Mouse (Mus musculus): ENCODE measurements around the gene Ism1.

Ism1 gene

DNA sequence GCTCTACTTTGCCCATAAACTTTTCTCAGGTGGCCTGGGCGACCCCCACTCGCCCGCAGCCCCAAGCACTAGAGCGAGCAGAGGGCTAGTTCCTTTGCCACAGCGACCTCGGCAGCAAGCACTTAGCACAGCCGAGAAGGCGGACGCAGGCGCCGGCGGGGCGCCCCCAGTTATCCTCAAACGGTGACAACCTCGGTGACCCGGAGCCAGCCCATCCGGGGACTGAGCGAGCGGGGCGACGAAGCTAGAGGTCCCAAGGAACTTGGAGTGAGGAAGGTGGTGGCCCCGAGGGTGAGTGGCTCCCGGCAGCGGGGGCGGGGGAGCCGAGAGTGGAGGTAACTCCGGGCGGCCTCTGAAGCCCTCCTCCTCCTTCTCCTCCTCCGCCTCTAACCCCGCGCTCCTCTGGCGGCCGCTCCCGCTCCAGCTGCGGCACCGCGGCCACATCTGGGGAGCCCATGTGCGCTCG is at the start of gene Ism1:
Ism1 (plus strand) TSS at position 370 of the 466 bp plus-strand sequence.
- DNase-seq (ENCODE audit: low spot score), result peak; percentile 61

DNA sequence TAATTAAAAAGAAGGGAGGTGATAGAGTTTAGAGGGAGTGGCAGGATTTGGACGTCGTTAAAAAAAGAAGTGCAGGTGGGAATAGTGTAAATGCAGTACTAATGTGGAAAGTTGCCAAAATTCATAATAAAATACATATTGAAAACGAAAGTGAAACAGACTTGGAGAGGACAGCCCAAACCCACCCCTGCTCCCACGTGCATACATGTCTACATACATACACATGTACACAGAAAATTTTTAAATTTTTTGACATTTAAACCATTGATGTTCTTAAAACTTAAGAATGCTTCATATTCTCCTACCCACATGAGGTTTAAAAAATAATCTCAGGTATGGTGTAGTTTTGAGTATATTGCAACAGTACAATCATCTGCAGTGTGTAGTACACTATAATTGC is 49.2 kb upstream of the Ism1 start:
- DNase-seq (ENCODE audit: low spot score), result no peak

DNA sequence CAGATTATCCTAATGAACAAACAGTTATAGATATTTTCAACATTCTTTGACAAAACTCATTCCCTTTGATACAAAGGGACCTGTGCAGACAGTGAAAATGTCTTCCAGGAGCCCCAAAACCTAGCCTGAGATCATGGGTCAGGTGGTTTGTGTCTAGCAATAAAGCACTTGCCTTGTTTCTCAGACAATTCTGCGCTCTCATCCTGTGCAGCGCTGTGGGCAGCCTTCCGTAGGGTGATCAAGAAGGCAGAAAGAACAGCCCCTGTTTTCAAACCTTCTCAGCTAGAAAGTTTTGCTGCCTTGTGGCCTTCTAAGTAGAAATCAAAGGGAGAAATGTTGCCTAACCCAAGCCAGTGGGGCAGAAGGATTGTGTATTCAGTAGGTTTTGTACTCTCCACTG is 48.3 kb upstream of the Ism1 start:
- no peak for DNase-seq (ENCODE audit: low spot score)

DNA sequence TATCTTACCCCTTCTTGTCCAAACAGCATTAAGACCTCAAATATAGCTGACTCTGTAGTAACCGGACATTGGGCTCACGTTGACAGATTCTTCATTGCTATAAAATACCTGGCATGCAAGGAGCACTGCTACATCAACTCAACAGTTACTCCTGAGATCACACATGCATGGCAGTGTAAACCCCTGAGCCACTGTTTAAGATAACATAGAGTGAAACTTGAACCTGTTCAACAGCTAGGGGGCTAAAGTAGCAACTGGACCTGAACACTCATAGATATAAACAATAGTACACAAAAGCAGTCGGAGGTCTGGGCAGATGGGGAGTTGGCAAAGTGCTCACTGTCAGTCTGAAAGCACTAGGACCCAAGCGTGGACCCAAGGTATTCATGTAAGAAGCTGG is 43.5 kb upstream of the Ism1 start:
- DNase-seq (ENCODE audit: low spot score), result no peak

DNA sequence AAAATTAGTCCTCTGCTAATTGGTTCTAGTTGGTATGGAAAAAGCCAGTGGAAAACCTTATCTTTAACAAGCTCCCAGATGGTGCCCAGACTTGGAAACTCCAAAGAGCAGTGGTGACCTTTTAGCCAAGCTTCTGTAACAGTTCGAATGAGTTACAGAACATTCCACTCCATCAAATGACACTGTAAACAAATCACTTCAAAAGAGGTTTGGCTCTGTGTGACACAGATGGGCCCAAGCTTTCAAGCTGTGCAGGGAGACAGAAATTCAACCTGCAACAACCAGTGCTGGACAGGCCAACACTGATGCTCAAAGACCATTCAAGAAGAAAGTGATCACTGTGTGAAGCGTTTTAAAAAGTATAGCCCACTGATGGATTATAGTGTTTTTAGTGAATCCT is 40.1 kb upstream of the Ism1 start:
- peak; percentile 62 for DNase-seq (ENCODE audit: low spot score)

DNA sequence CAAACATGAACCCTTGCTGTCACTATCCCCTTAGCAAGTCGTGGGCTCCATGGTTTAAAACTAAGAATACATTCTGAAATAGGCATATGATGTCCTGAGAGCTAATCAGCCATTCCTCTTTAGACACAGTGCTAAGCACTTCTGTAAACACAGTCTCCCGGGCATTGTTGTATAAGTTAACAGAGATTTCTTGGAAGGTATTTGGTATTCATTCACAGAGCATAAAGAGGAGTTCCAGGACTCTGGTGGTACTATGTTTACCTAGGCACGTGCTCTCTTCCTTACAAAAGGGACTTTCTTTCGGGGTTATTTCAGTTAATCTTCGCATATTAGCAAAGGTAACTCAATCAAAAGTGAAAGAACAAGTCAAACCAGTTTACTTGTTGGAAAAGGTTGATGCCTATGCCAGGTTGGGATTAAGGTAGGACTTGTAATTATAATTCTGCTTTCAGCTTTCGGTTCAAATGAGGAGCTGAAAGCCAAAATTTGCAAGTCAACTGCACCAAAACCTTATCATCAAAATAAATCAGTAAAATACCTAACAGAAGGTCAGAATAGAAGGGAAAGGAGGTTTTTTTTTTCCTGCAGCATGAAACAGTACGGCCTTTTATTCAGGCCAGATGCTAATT is 36.1 kb upstream of the Ism1 start:
- DNase-seq (ENCODE audit: low spot score), result no peak

DNA sequence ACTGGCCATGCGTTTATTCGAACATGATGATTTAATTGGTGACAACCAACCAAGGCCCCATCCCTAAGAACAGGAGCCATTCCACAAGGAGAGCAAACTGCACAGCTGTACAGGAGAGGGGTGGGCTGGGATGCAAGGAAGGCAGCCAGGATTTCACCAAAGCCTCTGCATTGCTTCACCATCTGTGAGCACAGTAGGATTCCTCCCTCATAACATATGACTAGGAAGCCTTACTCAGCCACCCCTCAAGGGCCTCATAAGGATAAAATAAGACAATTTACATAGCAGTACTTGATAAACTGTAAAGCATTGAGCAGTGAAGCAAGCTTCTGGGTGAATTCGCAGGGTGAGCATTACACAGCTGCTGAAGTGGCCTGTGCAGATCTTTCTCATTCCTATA is 28.5 kb upstream of the Ism1 start:
- DNase-seq (ENCODE audit: low spot score), result no peak

DNA sequence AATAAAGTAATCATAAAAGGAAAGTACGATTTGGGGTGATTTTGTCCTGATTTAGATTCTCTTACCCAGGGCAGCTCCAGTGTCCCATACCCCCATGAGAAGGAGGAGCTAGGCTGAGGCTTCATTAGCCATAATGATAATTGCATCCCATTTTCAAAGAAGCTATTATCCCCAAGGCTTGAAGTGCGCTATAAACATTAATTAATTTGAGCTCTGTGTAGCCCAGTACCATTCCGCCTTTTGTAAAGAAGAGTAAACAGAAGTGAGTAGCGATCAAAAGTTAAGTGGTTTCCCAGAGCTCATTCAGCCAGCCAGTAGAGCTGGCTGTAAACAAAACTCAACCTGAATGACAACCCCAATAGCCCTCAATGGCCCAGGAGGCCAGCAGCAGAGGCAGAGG is 21.2 kb upstream of the Ism1 start:
- DNase-seq (ENCODE audit: low spot score), result no peak

DNA sequence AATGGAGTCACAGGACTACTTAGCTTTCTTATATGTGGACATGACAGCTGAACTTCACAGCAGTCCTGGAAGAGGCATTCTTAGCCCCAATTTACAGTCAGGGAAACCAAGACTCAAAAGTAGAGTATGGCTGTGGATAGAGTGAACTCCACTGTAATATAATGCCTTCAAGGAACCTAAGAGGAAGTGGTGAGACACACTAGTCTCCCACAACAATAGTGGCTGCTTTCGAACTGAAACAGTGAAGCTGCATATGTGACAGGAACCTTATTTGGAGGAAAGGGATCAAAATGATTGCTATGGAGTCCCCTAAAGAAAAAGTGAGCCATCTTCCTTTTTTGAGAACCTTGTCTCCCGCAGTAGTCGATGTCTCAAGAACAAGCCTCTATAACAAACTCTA is 6.1 kb upstream of the Ism1 start:
- DNase-seq (ENCODE audit: low spot score), result no peak

DNA sequence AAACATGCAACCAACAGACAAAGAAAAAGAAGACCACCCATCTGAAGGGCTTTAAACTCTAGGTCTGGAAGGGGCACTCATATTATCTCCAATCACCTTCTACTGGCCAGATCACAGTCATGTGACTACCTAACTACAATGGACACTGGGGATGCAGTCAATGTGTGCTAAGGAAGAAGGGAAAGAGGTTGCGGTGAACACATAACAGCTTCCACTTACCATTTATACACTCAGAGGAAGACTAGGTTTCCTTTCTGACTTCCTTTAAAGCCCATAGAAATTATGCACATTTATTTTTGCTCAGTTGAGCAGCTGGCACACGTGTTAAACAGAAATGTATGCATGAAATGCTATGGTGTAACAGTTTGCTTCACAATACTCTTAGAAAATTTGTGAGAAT is 5.6 kb upstream of the Ism1 start:
- no peak for DNase-seq (ENCODE audit: low spot score)

DNA sequence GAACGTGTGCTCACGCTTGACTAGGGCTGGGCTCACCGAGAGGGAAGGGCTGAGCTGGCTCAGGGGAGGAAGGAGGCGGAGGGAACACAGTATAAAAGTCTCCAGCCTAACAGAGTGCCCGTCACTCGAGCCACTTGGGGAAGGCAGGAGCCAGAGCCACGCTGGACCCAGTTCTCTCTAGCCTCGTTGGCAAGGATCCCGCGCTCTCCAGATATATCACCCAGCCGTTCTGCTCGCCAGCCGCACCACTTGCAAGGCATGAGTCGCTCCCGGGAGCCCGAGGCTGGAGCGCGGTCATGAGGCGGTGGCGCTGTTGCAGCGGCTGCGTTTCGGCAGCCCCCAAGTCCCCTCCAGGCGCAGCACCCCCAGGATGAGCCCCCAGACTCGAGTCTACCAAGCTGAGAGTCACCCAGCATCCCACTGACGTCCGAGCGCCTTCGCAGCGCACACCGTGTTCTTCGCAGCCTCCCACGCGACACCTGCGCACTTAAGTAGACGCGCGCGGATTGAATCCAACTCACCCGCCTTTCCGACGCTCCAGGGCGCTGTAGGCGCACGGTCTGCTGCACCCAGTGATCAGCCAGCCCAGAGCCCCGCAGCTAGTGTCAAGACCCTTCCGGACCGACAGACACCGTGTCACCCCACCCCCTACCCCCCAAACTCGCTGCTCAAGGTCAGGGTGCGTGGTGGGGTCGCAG is 764 bp upstream of the Ism1 start:
- peak; percentile 83 for DNase-seq (ENCODE audit: low spot score)

DNA sequence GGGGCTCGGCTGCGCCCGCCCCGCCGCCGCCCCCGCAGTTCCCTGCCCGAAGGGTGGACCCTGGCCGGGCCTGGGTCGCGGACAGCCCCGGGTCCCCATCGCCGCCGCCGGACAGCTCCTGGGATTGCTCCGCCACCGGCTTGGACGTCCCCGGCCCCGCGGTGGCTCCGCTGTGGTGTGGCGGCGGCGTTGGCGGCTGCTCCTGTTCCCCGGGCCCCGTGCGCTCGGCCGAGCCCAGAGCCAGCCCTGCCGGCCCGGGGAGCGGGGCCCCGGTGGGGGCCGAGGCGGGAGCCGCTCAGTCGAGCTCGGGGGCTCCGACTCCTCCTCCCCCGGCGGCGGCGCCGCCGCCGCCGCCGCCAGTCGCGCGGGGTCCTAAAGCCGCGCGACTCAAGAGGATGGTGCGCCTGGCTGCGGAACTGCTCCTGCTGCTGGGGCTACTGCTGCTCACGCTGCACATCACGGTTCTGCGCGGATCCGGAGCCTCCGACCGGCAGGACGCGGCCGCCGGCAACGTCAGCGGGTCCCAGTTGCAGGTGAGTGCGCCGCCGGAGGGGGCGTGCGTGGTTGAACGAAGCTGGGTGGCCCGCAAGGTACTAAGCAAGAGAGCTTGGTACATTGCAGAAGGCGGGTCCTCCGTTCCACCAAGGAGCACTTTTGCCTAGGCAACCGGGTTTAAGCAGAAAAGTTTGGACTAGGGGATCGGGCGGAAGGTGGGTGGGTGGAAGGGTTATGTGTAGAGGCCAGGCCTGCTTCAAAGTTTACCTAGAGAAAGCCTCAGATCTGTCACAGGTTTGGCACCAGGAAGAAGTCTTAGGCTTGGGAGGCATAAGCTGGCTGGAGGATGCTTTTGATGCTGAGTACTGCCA is 530 bp downstream of the Ism1 start:
- DNase-seq (ENCODE audit: low spot score), result peak; percentile 83

DNA sequence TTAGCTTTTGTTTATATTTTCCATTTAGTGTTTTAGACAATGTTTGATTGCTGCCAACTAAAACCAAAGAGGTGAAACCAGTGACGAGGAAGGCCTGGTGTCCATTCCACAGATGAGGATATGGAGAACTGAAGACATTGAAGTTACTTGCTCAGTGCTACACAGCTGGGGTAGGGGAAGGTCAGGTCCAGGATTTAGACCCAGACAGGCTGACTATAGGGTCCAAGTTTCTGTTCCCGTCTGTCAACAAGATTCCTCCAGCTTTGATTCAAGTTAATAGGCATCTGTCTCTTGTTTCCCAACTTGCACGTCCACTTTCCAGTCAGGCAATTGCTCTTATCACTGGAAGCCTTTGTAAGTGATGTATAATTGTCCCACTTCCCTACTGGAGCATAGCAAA is 4.6 kb downstream of the Ism1 start:
- DNase-seq (ENCODE audit: low spot score), result no peak

DNA sequence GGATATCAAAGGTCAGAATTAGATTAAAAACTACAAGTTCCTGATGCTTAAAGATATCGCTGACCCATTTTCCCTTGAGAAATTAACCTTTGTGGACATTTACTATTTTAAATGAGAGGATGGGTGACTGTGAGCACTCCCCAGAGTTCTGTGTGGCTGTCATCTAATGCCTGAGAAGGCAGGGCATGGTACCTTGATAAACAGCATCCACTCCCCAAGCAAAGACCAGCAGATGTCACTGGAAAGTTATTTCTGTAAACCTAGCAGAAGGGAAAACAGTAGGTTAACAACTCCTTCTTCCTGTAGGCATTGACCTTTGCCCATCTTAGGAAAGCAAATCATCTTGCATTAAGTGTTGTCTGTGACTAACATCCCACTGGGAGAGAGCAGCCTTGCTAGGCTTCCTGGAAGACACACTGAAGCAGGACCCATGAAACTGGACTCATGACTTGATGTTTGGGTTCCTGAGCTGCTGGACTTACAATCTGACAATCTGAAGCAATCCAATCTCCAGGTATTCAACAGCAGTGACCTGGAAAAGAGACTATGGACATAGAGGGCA is 11.5 kb downstream of the Ism1 start:
- DNase-seq (ENCODE audit: low spot score), result no peak

DNA sequence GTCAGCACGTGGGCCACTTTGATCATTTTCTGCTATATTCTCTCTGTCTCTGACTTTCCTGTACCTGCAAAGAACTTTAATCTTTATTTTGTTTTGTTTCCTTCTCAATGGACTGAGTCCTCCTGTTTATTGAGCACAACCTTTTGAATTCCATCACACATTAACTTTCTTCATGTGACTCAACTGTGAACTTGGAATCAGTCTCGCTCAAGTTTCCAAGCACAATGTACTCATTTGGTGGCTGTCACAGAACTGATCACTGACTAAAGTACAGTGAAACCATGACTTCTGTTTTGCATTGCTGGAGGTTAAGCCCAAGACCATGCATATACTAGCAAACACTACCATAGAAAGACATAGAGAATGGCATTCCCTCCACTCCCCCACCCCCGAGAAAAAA is 15.5 kb downstream of the Ism1 start:
- DNase-seq (ENCODE audit: low spot score), result no peak

DNA sequence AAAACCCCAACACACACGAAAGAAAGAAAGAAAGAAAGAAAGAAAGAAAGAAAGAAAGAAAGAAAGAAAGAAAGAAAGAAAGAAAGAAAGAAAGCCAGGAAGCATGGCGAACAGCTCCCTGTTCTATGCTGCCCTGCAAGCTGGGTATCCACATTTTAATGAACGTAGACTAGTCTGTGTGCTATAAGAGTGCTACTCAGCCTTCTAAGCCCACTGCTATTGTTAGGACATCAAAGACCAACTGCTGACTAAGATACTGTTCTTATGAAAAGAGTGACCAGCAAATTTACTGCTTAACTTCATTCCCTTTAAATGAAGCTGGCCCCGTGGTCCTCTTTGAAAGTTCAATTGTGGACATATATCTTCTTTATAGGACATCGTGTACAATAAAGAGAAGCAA is 16.7 kb downstream of the Ism1 start:
- no peak for DNase-seq (ENCODE audit: low spot score)

DNA sequence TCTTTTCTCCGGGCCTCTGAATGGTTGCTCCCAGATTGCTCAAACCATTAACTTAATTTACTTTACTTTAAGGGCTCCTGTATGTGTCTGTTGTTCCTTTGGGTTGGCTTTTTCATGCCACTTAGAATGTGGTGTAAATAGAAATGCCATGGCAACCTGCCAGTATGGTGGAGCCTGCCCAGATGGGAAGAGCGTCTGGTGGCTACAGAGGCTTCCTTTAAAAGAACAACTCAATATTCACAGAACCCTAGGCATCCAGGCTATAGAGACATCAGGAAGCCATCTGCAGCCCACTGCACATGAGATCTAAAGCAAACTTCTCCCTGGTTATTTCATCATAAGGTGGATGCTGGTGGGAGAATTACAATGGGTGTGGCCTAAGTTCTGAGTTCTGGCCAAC is 18.6 kb downstream of the Ism1 start:
- no peak for DNase-seq (ENCODE audit: low spot score)

DNA sequence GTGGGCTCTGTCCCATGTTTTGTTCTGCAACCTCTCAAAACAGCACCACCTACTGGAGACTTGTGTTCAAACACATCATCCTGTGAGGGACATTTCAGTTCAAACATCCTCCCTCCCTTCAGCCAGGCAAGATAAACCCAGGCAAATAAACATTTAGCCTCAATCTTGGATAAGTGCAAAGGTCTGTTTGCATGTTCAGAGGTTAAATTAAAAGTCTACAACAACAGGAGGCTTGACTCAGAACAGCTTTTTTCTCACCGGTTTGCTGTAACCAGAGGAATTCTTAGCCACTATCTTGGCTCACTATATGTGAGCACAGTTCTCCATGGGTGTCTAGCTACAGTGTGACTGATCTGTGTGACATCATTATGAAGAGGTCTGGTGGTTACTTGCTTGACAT is 22.6 kb downstream of the Ism1 start:
- no peak for DNase-seq (ENCODE audit: low spot score)

DNA sequence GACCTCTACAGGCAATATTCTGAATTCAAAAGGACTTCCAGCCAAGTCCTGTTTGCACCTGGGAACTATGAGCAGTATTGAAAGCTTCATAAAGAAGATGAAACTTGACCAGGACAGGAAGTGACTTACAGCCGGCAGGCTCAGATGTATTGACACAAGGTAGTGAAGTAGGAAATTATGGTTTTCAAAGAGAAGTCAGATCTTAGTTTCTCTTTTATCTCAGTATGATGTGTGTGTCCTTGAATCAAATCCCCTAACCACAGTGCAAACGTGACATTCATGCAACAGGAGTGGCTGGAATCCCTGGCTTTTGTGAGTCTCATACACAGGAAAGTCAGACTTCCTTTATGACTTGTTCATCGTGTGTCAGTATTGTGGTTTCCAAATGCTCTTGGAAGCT is 27.0 kb downstream of the Ism1 start:
- DNase-seq (ENCODE audit: low spot score), result no peak

DNA sequence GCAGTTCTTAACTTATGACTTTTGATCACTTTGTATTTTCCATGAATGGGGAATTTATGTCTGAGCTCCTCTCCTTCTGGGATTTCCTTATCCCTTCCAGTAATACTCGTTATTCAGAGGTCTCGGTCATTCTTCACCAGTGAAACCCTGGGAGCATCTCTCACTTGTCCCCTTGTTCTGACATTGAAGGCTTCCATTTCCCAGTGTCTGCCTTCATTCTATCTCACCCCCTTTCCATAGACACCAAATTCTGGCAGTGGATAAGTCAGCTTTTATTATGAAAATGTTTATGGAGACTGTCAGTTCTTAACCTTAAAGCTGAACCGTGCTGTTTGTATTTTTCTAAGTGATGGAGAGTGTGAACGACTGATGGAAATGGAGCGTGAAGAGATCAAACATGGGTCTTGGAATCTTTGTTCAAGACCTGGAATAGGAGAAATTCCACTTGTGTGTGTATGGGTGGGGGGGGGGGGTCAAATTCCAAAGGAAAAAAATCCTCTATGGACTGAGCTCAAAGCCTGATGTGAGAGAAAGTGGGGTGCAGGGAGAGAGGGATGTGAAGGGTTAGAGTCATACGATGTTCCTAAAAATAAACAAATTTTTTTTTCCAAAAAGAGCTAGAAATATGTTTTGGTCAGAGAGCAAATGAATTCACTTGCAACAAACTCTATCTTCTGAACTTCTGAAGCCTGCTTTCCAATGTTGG is 30.4 kb downstream of the Ism1 start:
- peak; percentile 39 for DNase-seq (ENCODE audit: low spot score)

DNA sequence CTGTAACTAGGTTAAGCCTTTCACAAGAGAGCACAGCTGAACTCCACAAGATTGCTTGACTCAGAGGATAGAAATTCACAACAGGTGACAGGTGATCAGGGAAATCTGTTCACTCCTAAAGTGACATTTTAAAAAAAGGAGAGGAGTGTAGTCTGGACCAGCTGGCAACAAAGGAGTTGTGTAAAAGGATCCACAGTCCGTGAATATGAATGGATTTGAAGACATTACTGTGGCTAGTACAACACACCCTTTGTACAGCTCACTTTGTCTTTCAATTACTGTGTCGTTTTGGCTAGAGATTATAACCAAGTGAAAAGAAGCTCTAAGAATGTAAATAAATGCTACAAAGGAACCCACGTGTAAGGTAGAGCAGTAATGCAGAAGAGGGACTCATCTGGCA is 33.7 kb downstream of the Ism1 start:
- no peak for DNase-seq (ENCODE audit: low spot score)

DNA sequence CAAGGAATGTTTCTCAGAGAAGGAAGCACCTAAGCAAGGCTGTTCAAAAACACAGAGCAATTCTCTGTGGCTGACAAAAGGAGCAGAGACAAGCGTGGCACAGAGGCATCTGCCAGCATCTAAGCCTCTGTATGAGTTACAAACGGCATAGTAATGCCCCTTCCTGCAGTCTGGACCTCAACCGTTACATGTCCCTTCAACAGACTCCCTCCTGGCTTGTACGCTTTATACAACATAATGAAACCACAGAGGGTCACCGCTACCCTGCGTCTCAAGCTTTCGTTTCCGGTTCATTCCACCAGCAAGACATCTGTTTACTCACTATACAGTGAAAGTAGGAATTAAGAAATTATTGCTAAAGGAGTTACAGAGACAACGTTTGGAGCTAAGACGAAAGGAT is 34.1 kb downstream of the Ism1 start:
- no peak for DNase-seq (ENCODE audit: low spot score)
